Comparison of ENCODE assay signal across 9 mouse cellular contexts in genomic region chr1:131181642-131182527, GRCm38 (mm10). TPM values are rescaled to one million over a fixed set of nuclear protein-coding genes. Genes with fewer than 3 reads are reported as not detected.
DNase-seq lines count a peak whose midpoint lies in the region; ATAC-seq and TF ChIP-seq lines count a peak whose summit lies in the region.
"Had no signal": no experiment of that assay in that cellular context is flagged by ENCODE, and none has a peak within 500 bp of the region (broad histone marks: within the 10 kb centered on the region; RNA-seq: fewer than 3 reads in every experiment).

No protein-coding gene starts in this region.

- H3K9ac ChIP-seq in forebrain, embryonic 12.5 days = no peak overlapping the region
- H3K9ac ChIP-seq: limb, embryonic 12.5 days had no signal

- H3K36me3 ChIP-seq in G1E (replicated peaks) = peaks cover 40% of the 10 kb centered on the region
- peaks cover 29% of the 10 kb centered on the region for H3K36me3 ChIP-seq in forebrain, embryonic 12.5 days (replicated peaks)

- no peaks in the 10 kb centered on the region for H3K9me3 ChIP-seq in G1E (replicated peaks)
- no peaks in the 10 kb centered on the region for H3K9me3 ChIP-seq in forebrain, embryonic 12.5 days
- H3K9me3 ChIP-seq: limb, embryonic 12.5 days had no signal

- no peak overlapping the region for H3K4me2 ChIP-seq in forebrain, embryonic 12.5 days
- H3K4me2 ChIP-seq: limb, embryonic 12.5 days had no signal

- H3K27me3 ChIP-seq in G1E (ENCODE audit: insufficient read depth, low read length) = peaks cover 35% of the 10 kb centered on the region
- H3K27me3 ChIP-seq in forebrain, embryonic 12.5 days = no peaks in the 10 kb centered on the region
- H3K27me3 ChIP-seq: limb, embryonic 12.5 days had no signal

- peak; percentile 31; the same call in 1 of the 2 replicates for ATAC-seq in G1E (ENCODE audit: extremely low read depth, insufficient number of reproducible peaks, low FRiP score, poor library complexity, severe bottlenecking)
- ATAC-seq in forebrain, embryonic 12.5 days (ENCODE audit: low FRiP score) = 0 out of 2 replicates have a peak, but pooled peaks have one; percentile 17
- peak; percentile 60 to 71 for ATAC-seq in hematopoietic stem cell, adult 5-6 weeks (replicated peaks in 1 of 2; ENCODE audit: insufficient read depth in 1 of 2, low FRiP score in 2 of 2, low TSS enrichment in 1 of 2, low read depth in 1 of 2, poor library complexity in 2 of 2, severe bottlenecking in 2 of 2)

- 69% methylated on average over 9 of the region's 9 CpGs for WGBS in forebrain, embryonic 12.5 days

- peak; percentile 93 for TF ChIP-seq CTCF in G1E (IDR thresholded peaks at IDR 0.05; ENCODE audit: low read depth, low read length)

- peak; percentile 68 for DNase-seq in G1E (ENCODE audit: low spot score)
- DNase-seq in c-Kit-positive CD71-positive TER-119-negative erythroid progenitor cells, embryonic 14.5 days (ENCODE audit: low read depth) = peak; percentile 66
- DNase-seq in layer of hippocampus, adult 9-10 months (ENCODE audit: low spot score) = peak; percentile 74
- DNase-seq in lung, postnatal 10 days = peak; percentile 89
- DNase-seq in retina, adult 2 months (ENCODE audit: low read depth, low spot score) = peak; percentile 37
- peak; percentile 86 for DNase-seq in thymus, postnatal 25 days

- H3K4me3 ChIP-seq in G1E (ENCODE audit: low read depth, low read length) = no peak overlapping the region
- no peak overlapping the region for H3K4me3 ChIP-seq in forebrain, embryonic 12.5 days (replicated peaks)
- H3K4me3 ChIP-seq: limb, embryonic 12.5 days had no signal

- H3K4me1 ChIP-seq in G1E (ENCODE audit: insufficient read depth, low read depth, low read length) = peaks cover 13% of the 10 kb centered on the region
- no peaks in the 10 kb centered on the region for H3K4me1 ChIP-seq in forebrain, embryonic 12.5 days

- no peak overlapping the region for H3K27ac ChIP-seq in forebrain, embryonic 12.5 days
- H3K27ac ChIP-seq: limb, embryonic 12.5 days had no signal

RNA-seq across cellular contexts. Expression of gene Eif2d, which starts 28.9 kb away (rescaled TPM):
- total RNA-seq in G1E (2014; fragmentation: Nextera tagmentation) = 297 and 347 TPM in 2 replicates
- total RNA-seq in G1E (2017) = 79.5 and 89.2 TPM in 2 replicates
- 58.0 and 70.5 TPM in 2 replicates for polyA plus RNA-seq in G1E (2012)
- polyA plus RNA-seq in forebrain, embryonic 12.5 days (2016; fragmentation: Nextera tagmentation; extraction: Ambion mirVana) = 54.8 and 56.0 TPM in 2 replicates
- 30.3 and 45.0 TPM in 2 replicates for total RNA-seq in hematopoietic stem cell, adult 5-6 weeks (2017)

RNA-seq across cellular contexts. Expression of gene Dyrk3, which starts 43.7 kb away (rescaled TPM):
- total RNA-seq in G1E (2014; fragmentation: Nextera tagmentation) (52.4 and 59.4 TPM in 2 replicates), G1E (2017) (16.9 and 18.1 TPM in 2 replicates)
- polyA plus RNA-seq in G1E (2012) = 21.1 and 21.9 TPM in 2 replicates
- polyA plus RNA-seq in forebrain, embryonic 12.5 days (2016; fragmentation: Nextera tagmentation; extraction: Ambion mirVana) = 20.9 and 21.8 TPM in 2 replicates
- 11.2 and 14.5 TPM in 2 replicates for total RNA-seq in hematopoietic stem cell, adult 5-6 weeks (2017)

Comparison
In these comparisons a context has a peak if more than half of its experiments do, and no peak if none do; other contexts are left out.
1. DNase-seq: peak in every context shown above with its lines; median percentile 89 in lung, postnatal 10 days; 86 in thymus, postnatal 25 days; 74 in layer of hippocampus, adult 9-10 months; 68 in G1E; 66 in c-Kit-positive CD71-positive TER-119-negative erythroid progenitor cells, embryonic 14.5 days; 37 in retina, adult 2 months.